Mouse (Mus musculus): ENCODE data around the gene Tmem117.

Gene Tmem117
- long read RNA-seq, experiment 1: 0 reads
- long read RNA-seq, experiment 2, partial matches to known transcripts: 0 of 2 reads
- long read RNA-seq, experiment 2, other reads (novel, unspliced or antisense): 0 of 2 reads

- intact Hi-C loops (cut with DNase I): no loop called here
These were observed at the start of gene Tmem117 for GRCm38 (mm10) chr15:94628830-94629601. Tmem117 (plus strand) TSS chr15:94629232.

GRCm38 (mm10) chr15:94582000-94582593, 46.9 kb upstream of the Tmem117 start:
- intact Hi-C loops (cut with DNase I): no loop called here

GRCm38 (mm10) chr15:94583153-94583552, 45.9 kb upstream of the Tmem117 start:
- intact Hi-C loops (cut with DNase I): no loop called here

- intact Hi-C loops (cut with DNase I): no loop called here
These were observed 44.3 kb upstream of the Tmem117 start for GRCm38 (mm10) chr15:94584738-94585137.

GRCm38 (mm10) chr15:94587826-94588715, 41.0 kb upstream of the Tmem117 start:
- intact Hi-C loops (cut with DNase I): no loop called here

- intact Hi-C loops (cut with DNase I): no loop called here
These were observed 39.6 kb upstream of the Tmem117 start, which contains the start of gene Twf1 for GRCm38 (mm10) chr15:94589219-94590075. Twf1 (minus strand) TSS chr15:94589889.

GRCm38 (mm10) chr15:94590083-94590482, 38.9 kb upstream of the Tmem117 start:
- intact Hi-C loops (cut with DNase I): no loop called here

GRCm38 (mm10) chr15:94591356-94591755, 37.7 kb upstream of the Tmem117 start:
- intact Hi-C loops (cut with DNase I): no loop called here

- intact Hi-C loops (cut with DNase I): no loop called here
These were observed 35.4 kb upstream of the Tmem117 start for GRCm38 (mm10) chr15:94593586-94593985.

GRCm38 (mm10) chr15:94600145-94600707, 28.8 kb upstream of the Tmem117 start:
- intact Hi-C loops (cut with DNase I): loop anchor here (5.0 to 10.0 kb wide), 2 partner anchors 43 to 335 kb away; no protein-coding TSS in a partner anchor

- intact Hi-C loops (cut with DNase I): loop anchor here (5.0 to 10.0 kb wide), 2 partner anchors 44 to 337 kb away; no protein-coding TSS in a partner anchor
These were observed 27.7 kb upstream of the Tmem117 start for GRCm38 (mm10) chr15:94601339-94601738.

GRCm38 (mm10) chr15:94602441-94602840, 26.6 kb upstream of the Tmem117 start:
- intact Hi-C loops (cut with DNase I): loop anchor here (5.0 to 10.0 kb wide), 2 partner anchors 45 to 338 kb away; no protein-coding TSS in a partner anchor

GRCm38 (mm10) chr15:94607768-94608167, 21.3 kb upstream of the Tmem117 start:
- intact Hi-C loops (cut with DNase I): loop anchor here (10.0 kb wide), 1 partner anchor 343 kb away; no protein-coding TSS in a partner anchor

GRCm38 (mm10) chr15:94616036-94616435, 13.0 kb upstream of the Tmem117 start:
- intact Hi-C loops (cut with DNase I): no loop called here

- intact Hi-C loops (cut with DNase I): no loop called here
These were observed 8.1 kb upstream of the Tmem117 start for GRCm38 (mm10) chr15:94620909-94621308.

- intact Hi-C loops (cut with DNase I): no loop called here
These were observed 586 bp upstream of the Tmem117 start for GRCm38 (mm10) chr15:94628463-94628829.

GRCm38 (mm10) chr15:94630553-94630952, 1.5 kb downstream of the Tmem117 start:
- intact Hi-C loops (cut with DNase I): no loop called here

GRCm38 (mm10) chr15:94634524-94634923, 5.5 kb downstream of the Tmem117 start:
- intact Hi-C loops (cut with DNase I): no loop called here

GRCm38 (mm10) chr15:94638207-94638606, 9.2 kb downstream of the Tmem117 start:
- intact Hi-C loops (cut with DNase I): no loop called here

GRCm38 (mm10) chr15:94639126-94639525, 10.1 kb downstream of the Tmem117 start:
- intact Hi-C loops (cut with DNase I): no loop called here
